In the genomic region with DNA sequence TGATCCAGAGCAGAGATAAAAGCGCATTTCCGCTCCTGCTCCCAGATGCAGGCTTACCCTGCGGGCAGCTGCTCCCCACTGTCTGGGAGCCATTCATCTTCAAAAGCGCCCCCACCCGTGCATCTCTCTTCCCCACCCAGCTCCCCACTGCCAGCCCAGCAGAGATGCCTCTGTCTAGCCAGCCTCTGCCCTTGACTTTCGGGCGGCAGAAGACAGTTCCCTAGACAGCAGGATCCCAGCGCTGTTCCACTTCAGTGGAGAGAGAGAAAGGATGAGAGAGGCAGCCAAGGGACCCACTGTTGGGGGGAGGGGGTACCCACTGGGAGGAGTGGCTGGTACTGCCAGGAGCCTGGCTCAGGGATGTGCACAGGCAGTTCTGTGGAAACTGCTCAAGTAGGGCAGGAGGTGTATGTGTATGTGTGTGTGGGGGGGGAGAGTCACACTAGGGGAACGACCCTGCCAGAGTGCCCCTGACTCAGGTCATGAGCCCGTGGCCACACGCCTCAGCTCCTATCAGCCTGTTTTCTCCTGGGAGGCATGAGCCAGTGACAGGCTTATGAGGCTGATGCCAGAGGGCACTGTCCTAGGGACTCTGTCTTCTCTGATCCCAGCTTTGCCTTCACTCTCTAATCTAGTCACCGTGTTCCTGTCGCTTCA, we compare ENCODE assay signal across 7 mouse cellular contexts. TPM values are rescaled to one million over a fixed set of nuclear protein-coding genes. Genes with fewer than 3 reads are reported as not detected.
DNase-seq lines count a peak whose midpoint lies in the region; ATAC-seq lines count a peak whose summit lies in the region.

No protein-coding gene starts in this region.

- H3K9ac ChIP-seq in forebrain, embryonic 15.5 days (replicated peaks), result peak overlapping the region; percentile 36
- peak overlapping the region; percentile 53 for H3K9ac ChIP-seq in midbrain, embryonic 16.5 days (ENCODE audit: low read depth, low read length)

- WGBS in forebrain, embryonic 15.5 days, result 14% methylated on average over 13 of the region's 13 CpGs
- 12% methylated on average over 13 of the region's 13 CpGs for WGBS in midbrain, embryonic 16.5 days

- peak; percentile 41 to 69 for DNase-seq in left cerebral cortex, postnatal 14 days (ENCODE audit: low spot score in 2 of 2)
- DNase-seq in left cerebral cortex, adult 8-10 months (ENCODE audit: low spot score in 2 of 2), result no peak
- peak; percentile 58 to 65 for DNase-seq in cerebellum, postnatal 25 days
- no peak for DNase-seq in spleen, adult 12 weeks (ENCODE audit: low spot score)
- no peak for DNase-seq in kidney, adult 18-20 months

- no peaks in the 10 kb centered on the region for H3K27me3 ChIP-seq in forebrain, embryonic 15.5 days
- no peaks in the 10 kb centered on the region for H3K27me3 ChIP-seq in midbrain, embryonic 16.5 days (ENCODE audit: control insufficient read depth, insufficient read depth, low read depth, low read length)

- peak overlapping the region; percentile 36 for H3K4me2 ChIP-seq in forebrain, embryonic 15.5 days (replicated peaks)
- peak overlapping the region; percentile 31 for H3K4me2 ChIP-seq in midbrain, embryonic 16.5 days (ENCODE audit: low read length)

- peaks cover 74% of the 10 kb centered on the region for H3K4me1 ChIP-seq in forebrain, embryonic 15.5 days
- H3K4me1 ChIP-seq in midbrain, embryonic 16.5 days (ENCODE audit: control insufficient read depth, insufficient read depth, low read length), result peaks cover 44% of the 10 kb centered on the region

- H3K27ac ChIP-seq in forebrain, embryonic 15.5 days (replicated peaks), result peak overlapping the region; percentile 95
- H3K27ac ChIP-seq in midbrain, embryonic 16.5 days (ENCODE audit: low read length), result peak overlapping the region; percentile 77

- no peaks in the 10 kb centered on the region for H3K36me3 ChIP-seq in forebrain, embryonic 15.5 days
- no peaks in the 10 kb centered on the region for H3K36me3 ChIP-seq in midbrain, embryonic 16.5 days (ENCODE audit: control insufficient read depth, insufficient read depth, low read length)

- ATAC-seq in forebrain, embryonic 15.5 days (replicated peaks), result peak; percentile 57
- peak; percentile 59 for ATAC-seq in midbrain, embryonic 16.5 days

- H3K9me3 ChIP-seq in forebrain, embryonic 15.5 days, result no peaks in the 10 kb centered on the region
- no peaks in the 10 kb centered on the region for H3K9me3 ChIP-seq in midbrain, embryonic 16.5 days (replicated peaks; ENCODE audit: control insufficient read depth, low read length, poor library complexity, severe bottlenecking)

- intact Hi-C loops in left cerebral cortex, postnatal 14 days (cut with DNase I), result no loop called here

- no peak overlapping the region; the same call in 1 of the 2 replicates for H3K4me3 ChIP-seq in forebrain, embryonic 15.5 days
- H3K4me3 ChIP-seq in midbrain, embryonic 16.5 days (ENCODE audit: low read depth, low read length), result no peak overlapping the region

RNA-seq across cellular contexts. Expression of gene Cygb, which starts 7.3 kb away (rescaled TPM):
- 10 to 100 TPM; 26.7 to 34.7 TPM for total RNA-seq in left cerebral cortex, postnatal 14 days (2021)
- 10 to 100 TPM; 55.8 to 62.7 (median 58.2) TPM for total RNA-seq in left cerebral cortex, adult 8-10 months (2022)
- 15.8 and 16.4 TPM in 2 replicates for polyA plus RNA-seq in forebrain, embryonic 15.5 days (2015; fragmentation: Nextera tagmentation; extraction: Ambion mirVana)
- 26.4 and 29.3 TPM in 2 replicates for polyA plus RNA-seq in midbrain, embryonic 16.5 days (2015; fragmentation: Nextera tagmentation; extraction: Ambion mirVana)

RNA-seq across cellular contexts. Expression of gene Prcd, which starts 8.1 kb away (rescaled TPM):
- total RNA-seq in left cerebral cortex, postnatal 14 days (2021), result 1 to 10 TPM; 2.8 to 3.0 TPM
- total RNA-seq in left cerebral cortex, adult 8-10 months (2022), result 1 to 10 TPM; 5.0 to 7.0 (median 5.5) TPM
- polyA plus RNA-seq in forebrain, embryonic 15.5 days (2015; fragmentation: Nextera tagmentation; extraction: Ambion mirVana), result 2.0 and 2.4 TPM in 2 replicates
- polyA plus RNA-seq in midbrain, embryonic 16.5 days (2015; fragmentation: Nextera tagmentation; extraction: Ambion mirVana), result 3.7 and 4.4 TPM in 2 replicates

RNA-seq across cellular contexts. Expression of gene Rhbdf2, which starts 34.6 kb away (rescaled TPM):
- 1 to 10 TPM; 1.5 to 1.9 TPM for total RNA-seq in left cerebral cortex, postnatal 14 days (2021)
- total RNA-seq in left cerebral cortex, adult 8-10 months (2022), result 1 to 10 TPM; 1.1 to 1.6 (median 1.3) TPM
- 1.3 and 1.4 TPM in 2 replicates for polyA plus RNA-seq in forebrain, embryonic 15.5 days (2015; fragmentation: Nextera tagmentation; extraction: Ambion mirVana)
- 0.93 and 1.2 TPM in 2 replicates for polyA plus RNA-seq in midbrain, embryonic 16.5 days (2015; fragmentation: Nextera tagmentation; extraction: Ambion mirVana)

Comparison
In these comparisons a context has a peak if more than half of its experiments do, and no peak if none do; other contexts are left out.
1. DNase-seq: peak in left cerebral cortex, postnatal 14 days (2 of 2) and cerebellum, postnatal 25 days (2 of 2); none in left cerebral cortex, adult 8-10 months (0 of 2), spleen, adult 12 weeks (single experiment) and kidney, adult 18-20 months (single experiment).